Mouse (Mus musculus): ENCODE data around the gene Spint5. TPM values are rescaled to one million over a fixed set of nuclear protein-coding genes. Genes with fewer than 3 reads are reported as not detected.
A peak's percentile ranks its signal among the peaks of the same experiment; 100 is the strongest.

Gene Spint5
- polyA plus RNA-seq, 2 experiments = not detected

DNA sequence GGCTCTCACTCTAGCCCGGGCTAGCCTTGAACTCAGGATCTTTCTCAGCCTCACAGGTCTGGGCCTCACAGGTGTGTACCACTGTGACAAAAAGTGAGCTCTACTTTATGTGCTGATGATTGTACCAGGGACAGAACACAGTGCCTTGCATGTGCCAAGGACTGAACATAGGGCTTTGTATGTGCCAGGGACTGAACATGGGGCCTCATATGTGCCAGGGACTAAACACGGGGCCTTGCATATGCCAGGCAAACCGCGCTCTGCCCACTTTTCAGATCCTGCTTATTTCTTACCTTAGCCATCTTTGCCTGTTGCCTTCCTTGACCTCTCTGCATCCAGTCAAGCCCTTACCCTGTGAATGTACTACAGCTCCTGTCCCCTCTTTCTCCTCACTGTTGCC, 46.9 kb downstream of the Spint5 start:
- Histone ChIP-seq H3K4me3 (ENCODE audit: insufficient read depth in 1 of 2, low read depth in 2 of 2, low read length in 2 of 2) (no peak overlapping the region), H3K27me3 (ENCODE audit: control insufficient read depth, insufficient read depth, low read length) (no peaks in the 10 kb centered on the region), H3K27ac (peak overlapping the region; percentile 92), H3K9ac (replicated peaks) (peak overlapping the region; percentile 73), H3K4me2 (ENCODE audit: low read depth) (peak overlapping the region; percentile 61), H3K36me3 (replicated peaks; ENCODE audit: control insufficient read depth, insufficient read depth, low read depth) (peaks cover 86% of the 10 kb centered on the region), H3K4me1 (replicated peaks; ENCODE audit: control insufficient read depth in 2 of 2, insufficient read depth in 2 of 2, low read length in 1 of 2) (peaks cover 53 to 59% of the 10 kb centered on the region in 2 experiments), H3K9me3 (ENCODE audit: control insufficient read depth, low read length) (no peaks in the 10 kb centered on the region)
- DNase-seq (ENCODE audit: low read depth in 3 of 3, low spot score in 3 of 3) (no peak), ATAC-seq (ENCODE audit: insufficient read depth) (peak; percentile 3; the same call in 1 of the 2 replicates)
- 75% methylated on average over 4 of the region's 4 CpGs for WGBS (ENCODE audit: insufficient replicate concordance)
- TF ChIP-seq EP300 (IDR thresholded peaks at IDR 0.05; ENCODE audit: low read depth) (no peak), CTCF (IDR thresholded peaks at IDR 0.05; ENCODE audit: low read depth) (no peak)

DNA sequence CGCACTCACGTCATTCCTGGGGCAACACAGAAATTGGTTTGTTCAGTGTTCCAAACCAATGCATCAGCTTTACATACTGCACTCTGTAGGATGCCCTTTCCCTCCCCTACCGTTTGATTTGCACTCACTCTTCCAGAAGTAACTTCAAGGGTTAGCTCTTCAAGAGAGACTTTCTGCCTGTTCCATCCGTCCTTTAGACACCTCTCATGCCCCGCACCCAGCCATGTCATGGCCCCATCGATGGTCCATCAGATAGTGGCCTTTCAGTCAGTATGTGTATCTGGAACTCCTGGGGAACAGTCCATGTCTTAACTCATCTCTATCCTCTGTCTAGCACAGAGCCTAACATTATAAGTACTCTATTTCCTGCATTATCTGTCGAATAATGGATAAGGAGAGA, 47.5 kb downstream of the Spint5 start:
- Histone ChIP-seq H3K4me2 (ENCODE audit: low read depth) (peak overlapping the region; percentile 11; the same call in 1 of the 2 replicates), H3K4me1 (replicated peaks; ENCODE audit: control insufficient read depth in 2 of 2, insufficient read depth in 2 of 2, low read length in 1 of 2) (peaks cover 53 to 59% of the 10 kb centered on the region in 2 experiments), H3K27me3 (ENCODE audit: control insufficient read depth, insufficient read depth, low read length) (no peaks in the 10 kb centered on the region), H3K4me3 (ENCODE audit: insufficient read depth in 1 of 2, low read depth in 2 of 2, low read length in 2 of 2) (no peak overlapping the region), H3K9me3 (ENCODE audit: control insufficient read depth, low read length) (no peaks in the 10 kb centered on the region), H3K9ac (replicated peaks) (no peak overlapping the region; the same call in none of the 2 replicates), H3K27ac (peak overlapping the region; percentile 92), H3K36me3 (replicated peaks; ENCODE audit: control insufficient read depth, insufficient read depth, low read depth) (peaks cover 86% of the 10 kb centered on the region)
- ATAC-seq (ENCODE audit: insufficient read depth) (no peak), DNase-seq (ENCODE audit: low read depth in 3 of 3, low spot score in 3 of 3) (no peak)
- TF ChIP-seq CTCF (IDR thresholded peaks at IDR 0.05; ENCODE audit: low read depth) (no peak), EP300 (IDR thresholded peaks at IDR 0.05; ENCODE audit: low read depth) (no peak)
- 79% methylated on average over 7 of the region's 7 CpGs for WGBS (ENCODE audit: insufficient replicate concordance)

- no peak for DNase-seq (ENCODE audit: low read depth in 3 of 3, low spot score in 3 of 3)
- Histone ChIP-seq H3K27ac (peak overlapping the region; percentile 30), H3K27me3 (ENCODE audit: control insufficient read depth, insufficient read depth, low read length) (no peaks in the 10 kb centered on the region), H3K9me3 (ENCODE audit: control insufficient read depth, low read length) (no peaks in the 10 kb centered on the region), H3K4me3 (ENCODE audit: insufficient read depth in 1 of 2, low read depth in 2 of 2, low read length in 2 of 2) (no peak overlapping the region), H3K4me1 (replicated peaks; ENCODE audit: control insufficient read depth in 2 of 2, insufficient read depth in 2 of 2, low read length in 1 of 2) (peaks cover 29 to 33% of the 10 kb centered on the region in 2 experiments), H3K36me3 (replicated peaks; ENCODE audit: control insufficient read depth, insufficient read depth, low read depth) (peaks cover 72% of the 10 kb centered on the region), H3K4me2 (ENCODE audit: low read depth) (no peak overlapping the region), H3K9ac (replicated peaks) (no peak overlapping the region)
- no peak for ATAC-seq (ENCODE audit: insufficient read depth)
- TF ChIP-seq EP300 (IDR thresholded peaks at IDR 0.05; ENCODE audit: low read depth) (no peak), CTCF (IDR thresholded peaks at IDR 0.05; ENCODE audit: low read depth) (no peak)
- 81% methylated on average over 3 of the region's 3 CpGs for WGBS (ENCODE audit: insufficient replicate concordance)
Observed at GRCm38 (mm10) chr2:164765841-164766240, 50.7 kb downstream of the Spint5 start.

Other genes with a start within 250 kb of the Spint5 start
Only the 30 nearest of the 31 such genes appear.
- gene Trp53tg5, start 241.6 kb upstream of the Spint5 start, polyA plus RNA-seq (2012; rRNA removed) = not detected in 2 replicates
- not detected in 2 replicates for gene Trp53tg5, start 241.6 kb upstream of the Spint5 start, polyA plus RNA-seq (2014; fragmentation: Nextera tagmentation; extraction: Ambion mirVana)
- gene Dbndd2, start 229.2 kb upstream of the Spint5 start, polyA plus RNA-seq (2012; rRNA removed) = 4.0 and 5.8 TPM in 2 replicates
- gene Dbndd2, start 229.2 kb upstream of the Spint5 start, polyA plus RNA-seq (2014; fragmentation: Nextera tagmentation; extraction: Ambion mirVana) = 1.4 and 4.0 TPM in 2 replicates
- gene Pigt, start 217.8 kb upstream of the Spint5 start, polyA plus RNA-seq (2012; rRNA removed) = 21.7 and 26.5 TPM in 2 replicates
- 25.6 and 28.5 TPM in 2 replicates for gene Pigt, start 217.8 kb upstream of the Spint5 start, polyA plus RNA-seq (2014; fragmentation: Nextera tagmentation; extraction: Ambion mirVana)
- gene Wfdc2, start 152.9 kb upstream of the Spint5 start, polyA plus RNA-seq (2012; rRNA removed) = 0.96 and 1.2 TPM in 2 replicates
- gene Wfdc2, start 152.9 kb upstream of the Spint5 start, polyA plus RNA-seq (2014; fragmentation: Nextera tagmentation; extraction: Ambion mirVana) = 0.56 and 1.7 TPM in 2 replicates
- gene Spint3, start 141.8 kb upstream of the Spint5 start, polyA plus RNA-seq (2012; rRNA removed) = not detected in 2 replicates
- gene Spint3, start 141.8 kb upstream of the Spint5 start, polyA plus RNA-seq (2014; fragmentation: Nextera tagmentation; extraction: Ambion mirVana) = not detected in 2 replicates
- 0.06 and 0.11 TPM in 2 replicates for gene Wfdc6a, start 129.9 kb upstream of the Spint5 start, polyA plus RNA-seq (2012; rRNA removed)
- gene Wfdc6a, start 129.9 kb upstream of the Spint5 start, polyA plus RNA-seq (2014; fragmentation: Nextera tagmentation; extraction: Ambion mirVana) = 0.19 TPM in 1 of 2 replicates, not detected in the other
- not detected in 2 replicates for gene Eppin, start 121.7 kb upstream of the Spint5 start, polyA plus RNA-seq (2012; rRNA removed)
- not detected in 2 replicates for gene Eppin, start 121.7 kb upstream of the Spint5 start, polyA plus RNA-seq (2014; fragmentation: Nextera tagmentation; extraction: Ambion mirVana)
- not detected in 2 replicates for gene Wfdc6b, start 101.8 kb upstream of the Spint5 start, polyA plus RNA-seq (2012; rRNA removed)
- gene Wfdc6b, start 101.8 kb upstream of the Spint5 start, polyA plus RNA-seq (2014; fragmentation: Nextera tagmentation; extraction: Ambion mirVana) = not detected in 2 replicates
- gene Wfdc8, start 101.7 kb upstream of the Spint5 start, polyA plus RNA-seq (2012; rRNA removed) = not detected in 2 replicates
- not detected in 2 replicates for gene Wfdc8, start 101.7 kb upstream of the Spint5 start, polyA plus RNA-seq (2014; fragmentation: Nextera tagmentation; extraction: Ambion mirVana)
- not detected in 2 replicates for gene Wfdc16, start 76.5 kb upstream of the Spint5 start, polyA plus RNA-seq (2012; rRNA removed)
- not detected in 2 replicates for gene Wfdc16, start 76.5 kb upstream of the Spint5 start, polyA plus RNA-seq (2014; fragmentation: Nextera tagmentation; extraction: Ambion mirVana)
- gene Wfdc10, start 59.3 kb upstream of the Spint5 start, polyA plus RNA-seq (2012; rRNA removed) = not detected in 2 replicates
- gene Wfdc10, start 59.3 kb upstream of the Spint5 start, polyA plus RNA-seq (2014; fragmentation: Nextera tagmentation; extraction: Ambion mirVana) = not detected in 2 replicates
- not detected in 2 replicates for gene Wfdc9, start 58.7 kb upstream of the Spint5 start, polyA plus RNA-seq (2012; rRNA removed)
- gene Wfdc9, start 58.7 kb upstream of the Spint5 start, polyA plus RNA-seq (2014; fragmentation: Nextera tagmentation; extraction: Ambion mirVana) = not detected in 2 replicates
- gene Wfdc11, start 41.2 kb upstream of the Spint5 start, polyA plus RNA-seq (2012; rRNA removed) = not detected in 2 replicates
- gene Wfdc11, start 41.2 kb upstream of the Spint5 start, polyA plus RNA-seq (2014; fragmentation: Nextera tagmentation; extraction: Ambion mirVana) = not detected in 2 replicates
- not detected in 2 replicates for gene Wfdc13, start 30.2 kb upstream of the Spint5 start, polyA plus RNA-seq (2012; rRNA removed)
- gene Wfdc13, start 30.2 kb upstream of the Spint5 start, polyA plus RNA-seq (2014; fragmentation: Nextera tagmentation; extraction: Ambion mirVana) = not detected in 2 replicates
- gene Spint4, start 16.8 kb upstream of the Spint5 start, polyA plus RNA-seq (2012; rRNA removed) = 0.08 TPM in 1 of 2 replicates, not detected in the other
- gene Spint4, start 16.8 kb upstream of the Spint5 start, polyA plus RNA-seq (2014; fragmentation: Nextera tagmentation; extraction: Ambion mirVana) = not detected in 2 replicates
- 1.7 and 1.9 TPM in 2 replicates for gene Wfdc3, start 30.6 kb downstream of the Spint5 start, polyA plus RNA-seq (2012; rRNA removed)
- gene Wfdc3, start 30.6 kb downstream of the Spint5 start, polyA plus RNA-seq (2014; fragmentation: Nextera tagmentation; extraction: Ambion mirVana) = 1.6 and 2.1 TPM in 2 replicates
- 16.2 and 26.0 TPM in 2 replicates for gene Dnttip1, start 30.7 kb downstream of the Spint5 start, polyA plus RNA-seq (2012; rRNA removed)
- 36.7 and 43.7 TPM in 2 replicates for gene Dnttip1, start 30.7 kb downstream of the Spint5 start, polyA plus RNA-seq (2014; fragmentation: Nextera tagmentation; extraction: Ambion mirVana)
- gene Ube2c, start 54.6 kb downstream of the Spint5 start, polyA plus RNA-seq (2012; rRNA removed) = 459 and 465 TPM in 2 replicates
- gene Ube2c, start 54.6 kb downstream of the Spint5 start, polyA plus RNA-seq (2014; fragmentation: Nextera tagmentation; extraction: Ambion mirVana) = 533 and 562 TPM in 2 replicates
- gene Tnnc2, start 64.7 kb downstream of the Spint5 start, polyA plus RNA-seq (2012; rRNA removed) = 0.15 and 0.32 TPM in 2 replicates
- 0.44 TPM in 1 of 2 replicates, not detected in the other for gene Tnnc2, start 64.7 kb downstream of the Spint5 start, polyA plus RNA-seq (2014; fragmentation: Nextera tagmentation; extraction: Ambion mirVana)
- 2.3 TPM in 2 replicates for gene Snx21, start 70.5 kb downstream of the Spint5 start, polyA plus RNA-seq (2012; rRNA removed)
- 2.9 and 4.4 TPM in 2 replicates for gene Snx21, start 70.5 kb downstream of the Spint5 start, polyA plus RNA-seq (2014; fragmentation: Nextera tagmentation; extraction: Ambion mirVana)
- 20.6 and 22.1 TPM in 2 replicates for gene Acot8, start 89.6 kb downstream of the Spint5 start, polyA plus RNA-seq (2012; rRNA removed)
- 13.5 and 14.7 TPM in 2 replicates for gene Acot8, start 89.6 kb downstream of the Spint5 start, polyA plus RNA-seq (2014; fragmentation: Nextera tagmentation; extraction: Ambion mirVana)
- 2.2 and 2.4 TPM in 2 replicates for gene Zswim3, start 89.8 kb downstream of the Spint5 start, polyA plus RNA-seq (2012; rRNA removed)
- gene Zswim3, start 89.8 kb downstream of the Spint5 start, polyA plus RNA-seq (2014; fragmentation: Nextera tagmentation; extraction: Ambion mirVana) = 3.7 and 4.5 TPM in 2 replicates
- gene Zswim1, start 107.4 kb downstream of the Spint5 start, polyA plus RNA-seq (2012; rRNA removed) = 2.0 and 2.6 TPM in 2 replicates
- gene Zswim1, start 107.4 kb downstream of the Spint5 start, polyA plus RNA-seq (2014; fragmentation: Nextera tagmentation; extraction: Ambion mirVana) = 3.6 and 4.6 TPM in 2 replicates
- gene Spata25, start 113.2 kb downstream of the Spint5 start, polyA plus RNA-seq (2012; rRNA removed) = not detected in 2 replicates
- not detected in 2 replicates for gene Spata25, start 113.2 kb downstream of the Spint5 start, polyA plus RNA-seq (2014; fragmentation: Nextera tagmentation; extraction: Ambion mirVana)
- 69.5 and 82.7 TPM in 2 replicates for gene Ctsa, start 117.6 kb downstream of the Spint5 start, polyA plus RNA-seq (2012; rRNA removed)
- gene Ctsa, start 117.6 kb downstream of the Spint5 start, polyA plus RNA-seq (2014; fragmentation: Nextera tagmentation; extraction: Ambion mirVana) = 59.4 and 60.8 TPM in 2 replicates
- 0.70 and 1.2 TPM in 2 replicates for gene Neurl2, start 118.2 kb downstream of the Spint5 start, polyA plus RNA-seq (2012; rRNA removed)
- gene Neurl2, start 118.2 kb downstream of the Spint5 start, polyA plus RNA-seq (2014; fragmentation: Nextera tagmentation; extraction: Ambion mirVana) = 1.0 and 1.5 TPM in 2 replicates
- gene Pltp, start 142.4 kb downstream of the Spint5 start, polyA plus RNA-seq (2012; rRNA removed) = 8.4 and 9.6 TPM in 2 replicates
- gene Pltp, start 142.4 kb downstream of the Spint5 start, polyA plus RNA-seq (2014; fragmentation: Nextera tagmentation; extraction: Ambion mirVana) = 7.6 and 10.0 TPM in 2 replicates
- 19.6 and 20.2 TPM in 2 replicates for gene Pcif1, start 164.0 kb downstream of the Spint5 start, polyA plus RNA-seq (2012; rRNA removed)
- 37.5 and 43.4 TPM in 2 replicates for gene Pcif1, start 164.0 kb downstream of the Spint5 start, polyA plus RNA-seq (2014; fragmentation: Nextera tagmentation; extraction: Ambion mirVana)
- 8.8 and 10.1 TPM in 2 replicates for gene Zfp335, start 196.5 kb downstream of the Spint5 start, polyA plus RNA-seq (2012; rRNA removed)
- gene Zfp335, start 196.5 kb downstream of the Spint5 start, polyA plus RNA-seq (2014; fragmentation: Nextera tagmentation; extraction: Ambion mirVana) = 4.0 and 5.2 TPM in 2 replicates
- 0.97 and 1.00 TPM in 2 replicates for gene Mmp9, start 225.5 kb downstream of the Spint5 start, polyA plus RNA-seq (2012; rRNA removed)
- gene Mmp9, start 225.5 kb downstream of the Spint5 start, polyA plus RNA-seq (2014; fragmentation: Nextera tagmentation; extraction: Ambion mirVana) = 0.76 and 1.2 TPM in 2 replicates